Mouse (Mus musculus): ENCODE data around the gene Hist2h2ab.

DNA sequence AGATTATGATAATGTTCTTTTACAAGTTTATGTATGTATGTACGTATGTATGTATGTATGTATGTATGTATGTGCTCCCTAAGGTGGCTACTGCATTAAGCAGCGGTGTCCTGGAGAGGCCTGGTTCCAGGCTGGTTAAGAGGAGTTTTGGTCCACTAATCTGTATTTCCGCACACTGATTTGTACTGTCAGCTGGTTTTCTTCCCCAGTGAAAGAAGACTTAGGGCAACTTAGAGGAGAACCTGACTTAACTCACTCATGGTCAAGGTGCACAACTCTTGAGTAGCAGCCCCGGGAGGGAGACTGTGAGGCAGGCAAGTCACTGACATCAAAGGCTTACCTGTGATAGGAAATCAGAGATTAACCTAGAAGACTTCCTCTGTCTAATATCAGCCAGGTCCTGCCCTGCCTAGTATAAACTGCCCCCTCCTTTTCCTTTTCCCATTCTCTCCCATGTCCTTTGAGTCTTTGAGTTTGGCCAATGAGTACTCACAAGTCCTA lies 17.2 kb downstream of the Hist2h2ab start:
- TF ChIP-seq CTCF (conservative IDR thresholded peaks at IDR 0.05 in 1 of 2, IDR thresholded peaks at IDR 0.05 in 1 of 2; ENCODE audit: low read depth in 2 of 2, low read length in 2 of 2) (no peak), POLR2A (IDR thresholded peaks at IDR 0.05; ENCODE audit: low read depth, low read length) (no peak), MYC (IDR thresholded peaks at IDR 0.05; ENCODE audit: low read depth, low read length) (no peak)

Data from CH12.LX (cell line).